Mouse (Mus musculus): Measurements from ENCODE around the gene Setdb1. TPM values are rescaled to one million over a fixed set of nuclear protein-coding genes. Genes with fewer than 3 reads are reported as not detected.

Gene Setdb1
- total RNA-seq, 2 experiments from 2014 or later, result 39.0 to 41.1 TPM

DNA sequence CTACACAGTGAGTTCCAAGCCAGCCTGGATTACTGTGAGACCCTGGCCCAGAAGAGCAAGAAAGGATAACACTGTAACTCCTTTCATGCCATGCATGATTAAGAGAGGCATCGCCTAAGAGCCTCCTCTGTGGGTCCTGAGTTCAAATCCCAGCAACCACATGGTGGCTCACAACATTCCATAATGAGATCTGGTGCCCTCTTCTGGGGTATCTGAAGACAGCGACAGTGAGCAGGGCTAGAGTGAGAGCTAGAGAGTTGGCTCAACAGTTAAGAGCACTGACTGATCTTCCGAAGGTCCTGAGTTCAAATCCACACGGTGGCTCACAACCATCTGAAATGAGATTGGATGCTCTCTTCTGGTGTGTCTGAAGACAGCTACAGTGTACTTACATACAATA, 82.5 kb downstream of the Setdb1 start:
- DNase-seq (ENCODE audit: low spot score in 2 of 2), result no peak

Other genes starting within 250 kb of the Setdb1 start
- 10 to 100 TPM; 89.3 to 93.0 TPM for gene Vps72, start 246.2 kb downstream of the Setdb1 start, total RNA-seq (2021)
- gene Tmod4, start 232.7 kb downstream of the Setdb1 start, total RNA-seq (2021), result 1 to 10 TPM; 3.7 to 7.8 TPM
- gene Scnm1, start 223.2 kb downstream of the Setdb1 start, total RNA-seq (2021), result 10 to 100 TPM; 53.4 to 53.9 TPM
- 10 to 100 TPM; 10.7 to 11.5 TPM for gene Lysmd1, start 223.1 kb downstream of the Setdb1 start, total RNA-seq (2021)
- 1 to 10 TPM; 2.9 to 3.4 TPM for gene Tnfaip8l2, start 214.8 kb downstream of the Setdb1 start, total RNA-seq (2021)
- 10 to 100 TPM; 15.3 to 15.4 TPM for gene Sema6c, start 196.7 kb downstream of the Setdb1 start, total RNA-seq (2021)
- 10 to 100 TPM; 33.0 to 35.0 TPM for gene Gabpb2, start 139.3 kb downstream of the Setdb1 start, total RNA-seq (2021)
- 10 to 100 TPM; 82.6 to 93.1 TPM for gene Cdc42se1, start 128.5 kb downstream of the Setdb1 start, total RNA-seq (2021)
- gene Mllt11, start 125.0 kb downstream of the Setdb1 start, total RNA-seq (2021), result 10 to 100 TPM; 18.5 to 26.7 TPM
- under 1 TPM; 0.17 to 0.25 TPM for gene Gm128, start 115.6 kb downstream of the Setdb1 start, total RNA-seq (2021)
- gene Bnipl, start 106.0 kb downstream of the Setdb1 start, total RNA-seq (2021), result under 1 TPM in 1 of 2 experiments, not detected in 1; 0.90 TPM
- 100 to 1,000 TPM; 127 to 130 TPM for gene Mindy1, start 75.9 kb downstream of the Setdb1 start, total RNA-seq (2021)
- 10 to 100 TPM; 31.6 to 32.7 TPM for gene Prune1, start 75.1 kb downstream of the Setdb1 start, total RNA-seq (2021)
- 1 to 10 TPM; 1.1 to 1.3 TPM for gene Anxa9, start 50.0 kb downstream of the Setdb1 start, total RNA-seq (2021)
- gene Cers2, start 42.4 kb downstream of the Setdb1 start, total RNA-seq (2021), result 100 to 1,000 TPM; 145 to 147 TPM
- gene 4930558C23Rik, start 45.6 kb upstream of the Setdb1 start, total RNA-seq (2021), result not detected
- 10 to 100 TPM; 76.4 to 76.5 TPM for gene Arnt, start 77.2 kb upstream of the Setdb1 start, total RNA-seq (2021)
- 10 to 100 TPM; 18.8 to 24.2 TPM for gene Ctsk, start 142.1 kb upstream of the Setdb1 start, total RNA-seq (2021)
- 10 to 100 TPM; 24.5 to 30.2 TPM for gene Ctss, start 169.6 kb upstream of the Setdb1 start, total RNA-seq (2021)
- gene Hormad1, start 202.5 kb upstream of the Setdb1 start, total RNA-seq (2021), result not detected
- 10 to 100 TPM; 45.6 to 46.4 TPM for gene Golph3l, start 231.7 kb upstream of the Setdb1 start, total RNA-seq (2021)